Mouse (Mus musculus) kidney, embryonic 16.5 days (tissue): ENCODE data around the gene Ildr2. TPM values are rescaled to one million over a fixed set of nuclear protein-coding genes. Genes with fewer than 3 reads are reported as not detected.

ENCODE experiments used
- ATAC-seq: fragments of 200-750 bp; cut with Nextera tagmentation; 2 replicates; pipeline ENCODE4 v1.8.0; 2017; ENCODE audit warnings: moderate TSS enrichment; ENCODE audit not compliant: low FRiP score, low TSS enrichment
- H3K27ac ChIP-seq: fragments of 300-500 bp; sonication (generic); 2 replicates; pipeline ENCODE4 v1.5.1; 2014; ENCODE audit warnings: low read length
- H3K27me3 ChIP-seq: fragments of 300-500 bp; sonication (generic); 2 replicates; pipeline ENCODE4 v1.6.1; 2014; ENCODE audit warnings: low read length, control low read depth, mixed read lengths; ENCODE audit not compliant: insufficient read depth
- H3K36me3 ChIP-seq: fragments of 300-500 bp; sonication (generic); 2 replicates; pipeline ENCODE4 v1.6.1; 2014; ENCODE audit warnings: low read length, control low read depth, mixed read lengths; ENCODE audit not compliant: insufficient read depth
- H3K4me1 ChIP-seq: fragments of 300-500 bp; sonication (generic); 2 replicates; pipeline ENCODE4 v1.6.1; 2014; ENCODE audit warnings: low read length, control low read depth, mixed read lengths; ENCODE audit not compliant: insufficient read depth
- H3K4me2 ChIP-seq: fragments of 300-500 bp; sonication (generic); replicated peaks from 2 replicates; pipeline ENCODE4 v1.6.1; 2014; ENCODE audit warnings: low read depth, low read length
- H3K4me3 ChIP-seq: fragments of 300-500 bp; sonication (generic); 2 replicates; pipeline ENCODE4 v1.5.1; 2014; ENCODE audit warnings: mild to moderate bottlenecking, low read length
- H3K9ac ChIP-seq: fragments of 300-500 bp; sonication (generic); replicated peaks from 2 replicates; pipeline ENCODE4 v1.6.1; 2014; ENCODE audit warnings: low read length
- H3K9me3 ChIP-seq: fragments of 300-500 bp; sonication (generic); 2 replicates; pipeline ENCODE4 v1.6.1; 2016; ENCODE audit warnings: low read length, control low read depth
- WGBS: fragments of 180-500 bp; shearing (Covaris S2); extraction: QIAGEN DNeasy Blood & Tissue Kit; methylation state at CpG from one replicate; pipeline ENCODE4 v1.1.7; 2014; 5-methylcytosine and 5-hydroxymethylcytosine counted together
- polyA plus RNA-seq: library from polyadenylated mRNA; unstranded; fragments of >200 nt; fragmentation: Nextera tagmentation; extraction: Ambion mirVana; gene quantifications from 2 replicates; pipeline ENCODE4 v1.2.1, GENCODE M21; 2015

Gene Ildr2
- polyA plus RNA-seq, 1 experiment from 2014 or later: 1.6 TPM

DNA sequence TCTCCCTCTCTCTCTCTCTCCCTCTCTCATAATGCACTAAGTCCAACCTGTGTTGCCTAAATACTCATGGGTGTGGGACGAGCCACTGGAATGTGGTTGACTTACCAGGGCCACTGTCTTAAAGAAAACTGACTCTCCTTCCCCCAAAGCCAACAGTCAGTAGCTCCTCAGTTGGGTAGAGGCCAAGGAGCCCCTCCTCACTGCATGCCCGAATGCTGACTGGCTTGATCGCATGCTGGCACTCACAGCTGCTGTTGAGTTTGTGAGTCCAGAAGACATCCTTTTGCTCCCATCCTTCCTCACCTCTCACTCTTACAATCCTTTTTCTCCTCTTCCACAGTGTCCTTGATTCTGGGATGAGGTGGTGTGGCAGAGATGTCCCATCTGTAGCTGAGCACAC lies 93.0 kb downstream of the Ildr2 start:
- Histone ChIP-seq H3K27me3 (no peaks in the 10 kb centered on the region), H3K27ac (no peak overlapping the region), H3K4me2 (no peak overlapping the region), H3K9ac (no peak overlapping the region), H3K4me1 (no peaks in the 10 kb centered on the region), H3K9me3 (no peaks in the 10 kb centered on the region), H3K4me3 (no peak overlapping the region), H3K36me3 (no peaks in the 10 kb centered on the region)
- 74% methylated on average over 3 of the region's 3 CpGs for WGBS
- no peak for ATAC-seq

DNA sequence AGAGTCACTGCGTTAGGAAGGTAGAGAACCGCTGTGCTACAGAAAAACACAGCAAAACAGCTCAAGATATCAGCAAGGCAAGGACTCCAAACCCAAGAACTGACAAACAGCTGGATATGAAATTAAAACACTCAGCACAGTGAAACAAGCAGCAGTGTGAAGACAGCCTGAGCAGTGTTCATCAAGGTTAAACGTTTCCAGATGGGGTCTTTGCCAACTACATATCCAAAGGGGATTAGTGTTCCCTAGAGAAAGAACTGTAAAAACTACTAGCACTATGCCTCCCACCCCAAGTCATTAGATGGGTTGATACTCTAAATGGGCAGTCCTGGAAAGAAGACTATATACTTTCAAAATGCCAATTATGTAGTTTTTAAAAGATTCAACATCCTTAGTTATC lies 95.4 kb downstream of the Ildr2 start:
- H3K4me3 ChIP-seq: no peak overlapping the region
- H3K27me3 ChIP-seq: no peaks in the 10 kb centered on the region
- H3K36me3 ChIP-seq: no peaks in the 10 kb centered on the region
- H3K27ac ChIP-seq: no peak overlapping the region
- 63% methylated on average over 3 of the region's 3 CpGs for WGBS
- no peak overlapping the region for H3K4me2 ChIP-seq
- H3K4me1 ChIP-seq: no peaks in the 10 kb centered on the region
- H3K9ac ChIP-seq: no peak overlapping the region
- ATAC-seq: no peak
- no peaks in the 10 kb centered on the region for H3K9me3 ChIP-seq

DNA sequence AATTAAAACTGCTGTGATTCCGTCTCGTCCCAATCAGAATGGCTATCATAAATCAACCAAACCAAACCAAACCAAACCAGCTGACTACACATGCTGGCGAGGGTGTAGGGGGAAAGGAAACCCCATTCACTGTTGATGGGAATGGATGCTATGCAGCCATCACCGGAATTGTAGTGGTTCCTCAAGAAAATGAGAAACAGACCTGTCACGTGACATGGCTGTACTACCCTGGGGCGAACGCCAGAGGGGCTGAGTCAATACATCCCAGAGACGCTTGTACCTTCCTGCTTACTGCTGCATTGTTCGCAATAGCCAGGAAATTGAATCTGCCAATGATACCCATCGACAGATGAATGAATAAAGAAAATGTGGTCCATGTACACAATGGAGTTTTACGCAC lies 95.8 kb downstream of the Ildr2 start:
- H3K36me3 ChIP-seq: no peaks in the 10 kb centered on the region
- no peak overlapping the region for H3K4me2 ChIP-seq
- H3K9me3 ChIP-seq: no peaks in the 10 kb centered on the region
- ATAC-seq: no peak
- no peaks in the 10 kb centered on the region for H3K4me1 ChIP-seq
- no peak overlapping the region for H3K4me3 ChIP-seq
- 70% methylated on average over 11 of the region's 11 CpGs for WGBS
- H3K9ac ChIP-seq: no peak overlapping the region
- H3K27ac ChIP-seq: no peak overlapping the region
- no peaks in the 10 kb centered on the region for H3K27me3 ChIP-seq

- no peaks in the 10 kb centered on the region for H3K9me3 ChIP-seq
- no peaks in the 10 kb centered on the region for H3K27me3 ChIP-seq
- H3K4me1 ChIP-seq: no peaks in the 10 kb centered on the region
- H3K27ac ChIP-seq: no peak overlapping the region
- no peak overlapping the region for H3K9ac ChIP-seq
- no peak overlapping the region for H3K4me3 ChIP-seq
- ATAC-seq: peak; percentile 93
- H3K36me3 ChIP-seq: no peaks in the 10 kb centered on the region
- H3K4me2 ChIP-seq: no peak overlapping the region
- 15% methylated on average over 14 of the region's 14 CpGs for WGBS
Measured at GRCm38 (mm10) chr1:166360157-166360855, 106.4 kb downstream of the Ildr2 start.

- no peaks in the 10 kb centered on the region for H3K4me1 ChIP-seq
- H3K4me3 ChIP-seq: no peak overlapping the region
- no peak overlapping the region for H3K9ac ChIP-seq
- no peak overlapping the region for H3K27ac ChIP-seq
- no peaks in the 10 kb centered on the region for H3K27me3 ChIP-seq
- no peaks in the 10 kb centered on the region for H3K9me3 ChIP-seq
- no peak overlapping the region for H3K4me2 ChIP-seq
- H3K36me3 ChIP-seq: no peaks in the 10 kb centered on the region
- 65% methylated on average over 5 of the region's 5 CpGs for WGBS
- no peak for ATAC-seq
Measured at GRCm38 (mm10) chr1:166360896-166361295, 107.0 kb downstream of the Ildr2 start.

- Histone ChIP-seq H3K9me3 (no peaks in the 10 kb centered on the region), H3K27me3 (no peaks in the 10 kb centered on the region), H3K4me1 (no peaks in the 10 kb centered on the region), H3K4me2 (no peak overlapping the region), H3K36me3 (no peaks in the 10 kb centered on the region), H3K9ac (no peak overlapping the region), H3K27ac (no peak overlapping the region), H3K4me3 (no peak overlapping the region)
- ATAC-seq: no peak
- WGBS: 53% methylated on average over 3 of the region's 3 CpGs
Measured at GRCm38 (mm10) chr1:166361842-166362241, 107.9 kb downstream of the Ildr2 start.

- Histone ChIP-seq H3K4me3 (no peak overlapping the region), H3K4me1 (no peaks in the 10 kb centered on the region), H3K36me3 (no peaks in the 10 kb centered on the region), H3K27me3 (no peaks in the 10 kb centered on the region), H3K9me3 (no peaks in the 10 kb centered on the region), H3K4me2 (no peak overlapping the region), H3K9ac (no peak overlapping the region), H3K27ac (no peak overlapping the region)
- ATAC-seq: no peak
- 65% methylated on average over 3 of the region's 3 CpGs for WGBS
Measured at GRCm38 (mm10) chr1:166362659-166363058, 108.7 kb downstream of the Ildr2 start.

- Histone ChIP-seq H3K9ac (no peak overlapping the region), H3K27ac (no peak overlapping the region), H3K4me1 (no peaks in the 10 kb centered on the region), H3K36me3 (no peaks in the 10 kb centered on the region), H3K27me3 (no peaks in the 10 kb centered on the region), H3K9me3 (no peaks in the 10 kb centered on the region), H3K4me3 (no peak overlapping the region), H3K4me2 (no peak overlapping the region)
- no peak for ATAC-seq
Measured at GRCm38 (mm10) chr1:166363122-166363521, 109.2 kb downstream of the Ildr2 start.

Other genes with a start within 250 kb of the Ildr2 start
- gene Dusp27, start 126.2 kb upstream of the Ildr2 start, polyA plus RNA-seq: 0.26 and 0.69 TPM in 2 replicates
- 0.68 and 0.85 TPM in 2 replicates for gene Gpa33, start 123.9 kb upstream of the Ildr2 start, polyA plus RNA-seq
- 0.42 TPM in 1 of 2 replicates, not detected in the other for gene Mael, start 15.4 kb upstream of the Ildr2 start, polyA plus RNA-seq
- 66.3 TPM in 2 replicates for gene Tada1, start 125.0 kb downstream of the Ildr2 start, polyA plus RNA-seq
- 14.9 and 16.7 TPM in 2 replicates for gene Pogk, start 155.7 kb downstream of the Ildr2 start, polyA plus RNA-seq
- gene Gm4846, start 243.4 kb downstream of the Ildr2 start, polyA plus RNA-seq: not detected in 2 replicates